Mouse (Mus musculus) embryonic fibroblast, embryonic 13.5 days (primary cell): ENCODE measurements around the gene Parp6.

Experiments used
- CTCF ChIP-seq: IDR thresholded peaks from 2 replicates; pipeline ENCODE4 v1.5.1; 2011; ENCODE audit warnings: mild to moderate bottlenecking, control low read depth, low read length, moderate library complexity, borderline replicate concordance; ENCODE audit not compliant: insufficient read depth
- POLR2A ChIP-seq: IDR thresholded peaks from 2 replicates; pipeline ENCODE4 v1.6.1; 2011; ENCODE audit warnings: low read depth, mild to moderate bottlenecking, control low read depth, low read length, moderate library complexity

DNA sequence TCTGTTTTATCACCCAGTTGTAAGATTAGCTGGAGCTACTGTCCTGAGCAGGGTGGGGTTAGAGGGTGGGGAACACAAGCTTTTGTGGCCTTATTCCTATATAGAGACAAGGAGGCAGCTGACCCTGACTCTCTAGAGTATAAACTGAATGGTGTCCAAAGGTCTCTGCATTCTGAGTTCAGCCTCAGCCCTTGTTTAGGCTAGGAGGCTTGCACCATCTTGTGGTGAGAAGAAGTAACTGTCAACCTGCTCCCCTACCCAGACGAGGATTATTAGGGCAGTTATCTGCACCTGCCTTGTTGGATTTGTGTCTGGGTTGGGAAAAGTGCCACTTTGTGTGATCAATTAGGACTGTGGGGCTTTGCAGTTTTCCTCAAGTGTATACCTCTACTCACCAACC is 61.2 kb downstream of the Parp6 start:
- TF ChIP-seq CTCF = peak; percentile 37; the same call in 1 of the 2 replicates
- TF ChIP-seq POLR2A = no peak
